Comparison of ENCODE assay signal across 7 mouse cellular contexts in genomic region chr16:13667878-13668343, GRCm38 (mm10). TPM values are rescaled to one million over a fixed set of nuclear protein-coding genes. Genes with fewer than 3 reads are reported as not detected.
DNase-seq lines count a peak whose midpoint lies in the region; ATAC-seq lines count a peak whose summit lies in the region.

Gene Parn (minus strand): TSS chr16:13668170.

- under 1% methylated on average over 35 of the region's 35 CpGs for WGBS in embryonic facial prominence, embryonic 11.5 days
- under 1% methylated on average over 35 of the region's 35 CpGs for WGBS in limb, embryonic 11.5 days
- WGBS in midbrain, embryonic 14.5 days: under 1% methylated on average over 35 of the region's 35 CpGs

- H3K27ac ChIP-seq in embryonic facial prominence, embryonic 11.5 days (replicated peaks; ENCODE audit: low read depth, low read length): no peak within 1 kb of the TSS; the same call in 1 of the 2 replicates
- H3K27ac ChIP-seq in limb, embryonic 11.5 days (replicated peaks; ENCODE audit: low read depth, low read length): no peak within 1 kb of the TSS; the same call in 1 of the 2 replicates
- peak within 1 kb of the TSS; percentile 82 for H3K27ac ChIP-seq in midbrain, embryonic 14.5 days (replicated peaks; ENCODE audit: low read depth, low read length)

- H3K4me1 ChIP-seq in embryonic facial prominence, embryonic 11.5 days (ENCODE audit: control insufficient read depth, insufficient read depth, low read length): no peaks in the 10 kb centered on the region
- H3K4me1 ChIP-seq in limb, embryonic 11.5 days (ENCODE audit: control insufficient read depth, insufficient read depth, low read length): peaks cover 6% of the 10 kb centered on the region; the same call in 1 of the 2 replicates
- H3K4me1 ChIP-seq in midbrain, embryonic 14.5 days (ENCODE audit: control insufficient read depth, insufficient read depth, low read length): peaks cover 11% of the 10 kb centered on the region

- H3K9me3 ChIP-seq in embryonic facial prominence, embryonic 11.5 days (replicated peaks; ENCODE audit: control insufficient read depth, low read length): no peaks in the 10 kb centered on the region
- no peaks in the 10 kb centered on the region for H3K9me3 ChIP-seq in limb, embryonic 11.5 days (ENCODE audit: control insufficient read depth, low read length)
- H3K9me3 ChIP-seq in midbrain, embryonic 14.5 days (ENCODE audit: control insufficient read depth, low read length): no peaks in the 10 kb centered on the region

- peak within 1 kb of the TSS; percentile 79 for H3K9ac ChIP-seq in embryonic facial prominence, embryonic 11.5 days (replicated peaks; ENCODE audit: low read length)
- peak within 1 kb of the TSS; percentile 80 for H3K9ac ChIP-seq in limb, embryonic 11.5 days (ENCODE audit: low read length)
- H3K9ac ChIP-seq in midbrain, embryonic 14.5 days (replicated peaks; ENCODE audit: low read length): peak within 1 kb of the TSS; percentile 71

- ATAC-seq in embryonic facial prominence, embryonic 11.5 days (replicated peaks; ENCODE audit: insufficient number of reproducible peaks, low FRiP score, low TSS enrichment, low read depth): peak; percentile 84
- ATAC-seq in limb, embryonic 11.5 days (ENCODE audit: insufficient number of reproducible peaks, low FRiP score, low TSS enrichment, low read depth): peak; percentile 86
- peak; percentile 88 for ATAC-seq in midbrain, embryonic 14.5 days (ENCODE audit: low FRiP score, low TSS enrichment)

- peak within 1 kb of the TSS; percentile 67 for H3K4me3 ChIP-seq in embryonic facial prominence, embryonic 11.5 days (ENCODE audit: low read depth, low read length)
- H3K4me3 ChIP-seq in limb, embryonic 11.5 days (ENCODE audit: low read depth, low read length): peak within 1 kb of the TSS; percentile 72
- H3K4me3 ChIP-seq in midbrain, embryonic 14.5 days (replicated peaks; ENCODE audit: low read depth, low read length): peak within 1 kb of the TSS; percentile 67

- peak within 1 kb of the TSS; percentile 72 for H3K4me2 ChIP-seq in embryonic facial prominence, embryonic 11.5 days (ENCODE audit: low read depth, low read length)
- H3K4me2 ChIP-seq in limb, embryonic 11.5 days (ENCODE audit: low read depth, severe bottlenecking): peak within 1 kb of the TSS; percentile 64
- H3K4me2 ChIP-seq in midbrain, embryonic 14.5 days (ENCODE audit: low read length): peak within 1 kb of the TSS; percentile 87

- no peaks in the 10 kb centered on the region for H3K27me3 ChIP-seq in embryonic facial prominence, embryonic 11.5 days (ENCODE audit: control insufficient read depth, insufficient read depth, low read length)
- no peaks in the 10 kb centered on the region for H3K27me3 ChIP-seq in limb, embryonic 11.5 days (ENCODE audit: control insufficient read depth, insufficient read depth, low read length)
- H3K27me3 ChIP-seq in midbrain, embryonic 14.5 days (ENCODE audit: control insufficient read depth, insufficient read depth, low read length): no peaks in the 10 kb centered on the region

- DNase-seq in adrenal gland, postnatal 14 days: peak; percentile 96
- peak; percentile 94 for DNase-seq in embryonic facial prominence, embryonic 11.5 days (ENCODE audit: low spot score)
- DNase-seq in heart, adult 11 months: peak; percentile 99
- peak; percentile 94 for DNase-seq in kidney, adult 18-20 months
- DNase-seq in limb, embryonic 11.5 days (ENCODE audit: low spot score): peak; percentile 94
- DNase-seq in midbrain, embryonic 14.5 days: peak; percentile 96
- peak; percentile 92 to 94 for DNase-seq in spleen, adult 18-20 months

- no peaks in the 10 kb centered on the region for H3K36me3 ChIP-seq in embryonic facial prominence, embryonic 11.5 days (replicated peaks; ENCODE audit: control insufficient read depth, insufficient read depth, low read depth, low read length)
- peaks cover 2% of the 10 kb centered on the region; the same call in 1 of the 2 replicates for H3K36me3 ChIP-seq in limb, embryonic 11.5 days (ENCODE audit: control insufficient read depth, insufficient read depth, low read length)
- peaks cover 12% of the 10 kb centered on the region for H3K36me3 ChIP-seq in midbrain, embryonic 14.5 days (ENCODE audit: control insufficient read depth, insufficient read depth, low read length)

RNA-seq across cellular contexts. Expression of gene Parn, which starts in this region (rescaled TPM):
- total RNA-seq in adrenal gland, postnatal 14 days (2021): 34.1 and 34.6 TPM in 2 replicates
- polyA plus RNA-seq in embryonic facial prominence, embryonic 11.5 days (2014; fragmentation: Nextera tagmentation; extraction: Ambion mirVana): 42.4 and 45.8 TPM in 2 replicates
- polyA plus RNA-seq in limb, embryonic 11.5 days (2014; fragmentation: Nextera tagmentation; extraction: Ambion mirVana): 41.7 and 45.5 TPM in 2 replicates
- 27.2 and 32.9 TPM in 2 replicates for polyA plus RNA-seq in midbrain, embryonic 14.5 days (2014; fragmentation: Nextera tagmentation; extraction: Ambion mirVana)
